Mouse (Mus musculus) G1E (cell line): ENCODE results near the gene Notch4.

Source experiments
- CTCF ChIP-seq: IDR thresholded peaks from 2 replicates; pipeline ENCODE4 v1.5.1; 2012; ENCODE audit warnings: low read depth, low read length, inconsistent platforms, mixed read lengths
- POLR2AphosphoS5 ChIP-seq: IDR thresholded peaks from 2 replicates; pipeline ENCODE4 v1.6.1; 2012; ENCODE audit warnings: low read depth, low read length, inconsistent platforms; ENCODE audit not compliant: insufficient replicate concordance

- TF ChIP-seq CTCF (no peak), POLR2AphosphoS5 (no peak)
Measured at GRCm38 (mm10) chr17:34562595-34562994, 1.5 kb upstream of the Notch4 start.
